Mouse (Mus musculus) right cerebral cortex, postnatal 25 days (tissue): ENCODE measurements around the gene Arl4c.

ENCODE experiments used
- DNase-seq: peaks from one replicate; pipeline ENCODE4 v3.0.0; 2022

Arl4c gene

GRCm38 (mm10) chr1:88701870-88702661, at the start of gene Arl4c:
Gene Arl4c (minus strand): TSS chr1:88702221.
- peak; percentile 85 for DNase-seq

DNA sequence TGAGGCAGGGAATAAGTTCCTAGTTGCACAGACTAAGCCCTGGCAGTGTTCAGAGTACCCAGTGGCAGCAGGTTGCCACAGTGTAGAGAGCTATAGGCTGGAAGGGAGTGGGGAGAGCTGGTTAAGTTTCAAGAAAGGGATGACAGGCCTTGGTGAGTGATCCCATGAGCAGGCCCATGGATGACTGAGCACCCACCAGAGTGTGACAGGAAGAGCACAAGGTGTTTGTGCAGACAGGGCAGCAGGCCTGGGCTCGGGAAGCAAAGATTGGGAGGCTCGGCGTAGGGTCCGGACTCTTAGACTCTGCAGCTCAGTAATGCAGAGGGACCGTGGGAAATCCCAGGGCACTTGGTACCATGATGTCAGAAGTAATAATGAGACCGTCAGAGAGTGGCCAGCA, 49.3 kb upstream of the Arl4c start:
- DNase-seq, result no peak

DNA sequence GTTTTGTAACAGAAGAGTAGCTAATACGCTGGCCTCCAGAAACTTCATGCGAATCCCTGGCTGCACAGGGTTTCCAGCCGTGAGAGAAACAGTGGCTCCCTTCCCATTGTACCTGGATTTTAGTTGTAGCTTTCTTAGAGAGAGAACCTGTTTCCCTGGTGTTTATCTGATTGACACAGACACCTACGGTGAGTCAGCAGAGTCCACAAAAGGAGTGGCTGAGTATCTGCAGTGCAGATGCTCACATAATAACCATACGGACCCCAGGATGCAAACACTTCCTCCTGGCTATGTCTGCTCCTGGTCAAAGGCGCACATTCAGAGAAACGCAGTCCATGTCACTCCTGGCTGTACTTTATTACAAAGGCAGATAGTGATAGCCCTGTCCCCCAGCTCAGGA, 48.6 kb upstream of the Arl4c start:
- DNase-seq, result no peak

DNA sequence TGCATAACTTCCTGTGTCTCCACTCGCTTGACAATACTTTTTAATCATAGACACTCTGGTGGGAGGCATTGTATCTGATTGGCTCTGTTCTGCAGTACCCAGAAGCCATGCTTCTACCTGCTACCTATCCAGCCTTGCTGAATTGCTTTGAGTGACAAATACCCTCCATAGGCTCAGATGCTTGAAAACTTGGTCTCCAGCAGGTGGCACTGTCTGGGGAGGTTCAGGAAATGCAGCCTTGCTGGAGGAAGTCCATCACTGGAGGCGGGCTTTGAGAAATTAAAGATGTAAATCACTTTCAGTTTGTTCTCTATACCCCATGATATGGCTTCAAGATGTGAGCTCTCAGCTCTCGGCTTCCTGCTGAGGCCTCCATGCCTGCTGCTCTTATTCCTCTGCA, 48.1 kb upstream of the Arl4c start:
- DNase-seq, result no peak

- DNase-seq, result no peak
These were observed 47.1 kb upstream of the Arl4c start for GRCm38 (mm10) chr1:88749106-88749505.

DNA sequence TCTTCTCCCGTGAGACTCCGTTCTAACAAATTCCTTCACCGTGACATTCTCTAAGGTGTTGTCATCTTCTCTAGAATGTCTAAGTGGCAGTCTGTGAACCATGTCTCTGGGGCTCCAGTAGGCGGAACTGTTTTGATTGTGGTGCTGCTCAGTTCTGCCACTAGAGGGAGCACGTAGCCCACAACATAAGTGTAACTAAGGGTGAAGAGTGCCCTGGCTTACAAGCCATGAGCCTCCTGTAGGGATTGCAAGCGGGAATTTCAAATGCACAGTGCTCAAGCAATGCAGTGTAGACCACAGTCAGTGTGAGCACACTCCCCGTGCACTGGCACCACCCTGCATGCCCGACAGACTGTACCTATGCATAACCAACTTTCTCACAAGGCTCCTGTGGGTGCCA, 43.2 kb upstream of the Arl4c start:
- DNase-seq, result peak; percentile 72

GRCm38 (mm10) chr1:88744261-88744660, 42.2 kb upstream of the Arl4c start:
- DNase-seq, result no peak

- peak; percentile 42 for DNase-seq
These were observed 40.4 kb upstream of the Arl4c start for GRCm38 (mm10) chr1:88742372-88742771.

DNA sequence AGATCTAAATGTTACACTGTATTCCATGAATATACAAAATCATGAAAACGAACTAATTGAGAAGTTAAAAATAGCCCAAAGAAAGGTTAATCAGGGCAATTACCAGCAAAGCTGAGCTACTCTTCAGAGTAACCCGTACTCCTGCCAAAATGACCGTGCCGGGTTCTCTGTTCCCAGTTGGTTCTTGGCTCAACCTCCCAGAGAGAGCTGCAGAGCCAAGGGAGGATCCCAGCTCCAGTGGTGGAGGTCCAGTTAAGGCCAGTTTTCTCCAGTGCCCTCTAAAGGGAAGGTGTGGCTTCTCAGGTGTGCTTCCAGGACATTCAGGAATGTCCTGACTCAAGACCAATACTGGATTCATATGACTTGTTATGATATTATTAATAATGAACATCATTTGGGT, 37.5 kb upstream of the Arl4c start:
- no peak for DNase-seq

DNA sequence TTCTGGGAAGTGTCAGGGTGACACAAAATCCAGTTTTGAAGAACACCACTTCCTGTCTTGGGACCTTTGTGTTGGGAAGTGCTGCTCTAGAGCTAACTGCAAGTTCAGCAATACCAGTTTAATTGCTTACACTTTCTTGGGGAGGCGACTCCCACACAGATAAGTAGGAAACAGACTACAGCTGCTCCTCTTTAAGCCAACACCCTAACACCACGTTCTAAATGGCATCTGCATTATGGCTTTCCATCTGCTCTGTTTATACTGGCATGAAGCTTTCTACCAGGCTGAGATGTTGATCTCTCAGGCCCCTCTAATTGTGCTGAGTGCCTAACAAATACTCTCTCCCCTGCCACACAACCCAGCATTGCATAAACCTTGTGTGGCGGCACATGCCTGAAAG, 36.9 kb upstream of the Arl4c start:
- DNase-seq, result no peak

- no peak for DNase-seq
These were observed 27.5 kb upstream of the Arl4c start for GRCm38 (mm10) chr1:88729496-88729895.

- no peak for DNase-seq
These were observed 25.3 kb upstream of the Arl4c start for GRCm38 (mm10) chr1:88727369-88727768.

DNA sequence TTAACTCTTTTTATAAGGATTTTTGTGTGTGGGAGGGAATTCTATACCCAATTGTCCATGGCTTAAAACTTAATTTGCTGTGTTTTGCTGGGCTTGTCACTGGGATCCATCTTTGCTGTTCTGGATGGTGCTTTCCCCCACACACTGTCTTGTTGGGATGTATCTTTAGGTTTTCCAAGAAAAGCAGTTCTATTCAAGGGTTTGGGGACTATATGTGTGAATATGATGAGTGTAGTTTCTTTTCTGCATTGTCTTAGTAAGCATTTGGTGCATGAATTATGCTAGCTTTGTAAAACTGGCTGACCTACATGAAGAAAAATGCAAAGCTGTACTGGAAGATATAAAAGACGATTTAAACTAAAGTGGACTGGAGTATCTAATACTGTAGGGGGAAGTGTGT, 23.7 kb upstream of the Arl4c start:
- DNase-seq, result no peak

- DNase-seq, result no peak
These were observed 18.7 kb upstream of the Arl4c start for GRCm38 (mm10) chr1:88720626-88721229.

GRCm38 (mm10) chr1:88718563-88718962, 16.5 kb upstream of the Arl4c start:
- DNase-seq, result peak; percentile 50

DNA sequence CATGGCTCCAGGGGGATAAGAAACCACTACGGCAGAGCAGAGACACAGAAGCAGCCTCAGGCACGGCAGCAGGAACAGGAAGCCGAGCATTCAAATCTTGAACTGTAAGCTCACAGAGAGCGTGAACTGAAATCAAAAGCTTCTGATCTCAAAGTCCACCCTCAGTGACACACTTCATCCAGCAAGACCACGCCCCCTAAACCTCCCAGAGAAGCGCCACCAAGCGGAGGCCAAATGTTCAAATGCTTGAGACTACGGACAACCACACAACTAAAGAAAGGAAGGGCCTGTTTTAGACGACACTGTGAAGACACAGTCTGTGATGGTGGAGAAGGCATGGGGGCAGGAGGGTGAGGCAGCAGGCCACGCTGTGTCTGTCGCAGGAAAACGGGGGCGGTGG, 15.7 kb upstream of the Arl4c start:
- no peak for DNase-seq

DNA sequence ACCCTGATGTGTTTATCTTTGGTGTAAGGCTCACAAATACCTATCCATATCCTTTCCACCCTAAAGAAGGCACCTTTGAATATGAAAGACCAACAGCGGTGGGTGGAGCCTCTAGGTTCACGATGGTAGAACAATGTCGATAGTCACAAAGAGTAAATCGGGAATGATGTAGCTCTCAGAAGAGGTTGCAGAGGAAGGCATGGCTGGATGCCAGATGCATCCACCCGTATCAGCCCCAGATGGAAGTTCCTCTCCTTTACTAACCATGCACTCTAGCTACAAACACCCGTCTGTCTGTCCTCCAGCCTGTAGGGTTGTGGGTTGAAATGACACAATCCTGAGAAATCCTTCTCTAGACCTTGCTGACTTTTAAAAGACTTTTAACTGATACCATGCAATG, 10.0 kb upstream of the Arl4c start:
- no peak for DNase-seq

DNA sequence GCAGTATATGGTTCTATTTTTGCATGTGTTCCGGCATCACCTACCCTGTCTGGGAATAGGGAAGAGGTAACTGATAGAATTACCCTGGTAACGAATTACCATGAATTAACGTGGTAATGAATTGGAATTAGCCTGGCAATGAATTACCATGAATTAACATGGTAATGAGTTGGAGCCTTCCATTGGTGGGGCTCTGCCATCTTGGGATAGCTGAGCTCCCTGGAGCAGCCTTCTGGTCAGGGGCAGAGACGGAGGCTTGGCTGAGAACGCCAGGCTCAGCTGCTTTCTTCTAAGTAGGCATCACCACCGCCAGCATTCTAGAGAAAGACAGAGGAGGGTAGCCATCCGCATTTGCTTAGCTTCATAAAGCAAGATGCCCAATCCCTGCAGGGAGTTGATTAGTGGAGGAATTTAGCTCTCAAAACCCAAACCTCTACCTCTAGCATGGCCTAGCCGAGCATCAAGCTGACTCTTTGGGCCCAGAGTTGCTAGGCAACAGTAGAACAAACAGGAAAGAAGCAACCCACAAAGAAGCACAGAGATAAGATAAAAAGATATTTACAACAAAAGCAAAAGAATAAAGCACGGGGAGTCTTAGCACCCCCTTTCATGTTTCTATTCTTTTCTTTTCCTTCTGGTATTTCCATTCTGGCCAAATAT, 6.8 kb upstream of the Arl4c start:
- no peak for DNase-seq

DNA sequence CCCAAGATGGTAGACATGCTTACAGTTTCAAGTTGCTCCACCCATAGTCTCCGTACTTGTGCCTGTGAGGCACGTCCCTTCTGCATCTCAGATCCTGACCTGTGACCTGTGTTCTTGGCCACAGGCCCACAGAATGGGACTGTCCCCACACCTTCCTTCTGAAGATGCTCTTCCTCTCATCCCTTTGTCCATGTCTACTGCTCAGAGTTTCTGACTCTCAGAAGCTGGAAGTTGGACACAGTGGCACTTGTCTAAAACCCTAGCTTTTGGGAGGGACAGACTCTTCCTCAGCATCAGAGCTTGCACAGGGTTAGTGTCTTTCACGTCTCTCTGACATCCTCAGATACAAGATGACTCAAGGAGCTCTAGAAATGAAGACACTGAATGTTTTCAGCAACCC, 6.2 kb upstream of the Arl4c start:
- no peak for DNase-seq

DNA sequence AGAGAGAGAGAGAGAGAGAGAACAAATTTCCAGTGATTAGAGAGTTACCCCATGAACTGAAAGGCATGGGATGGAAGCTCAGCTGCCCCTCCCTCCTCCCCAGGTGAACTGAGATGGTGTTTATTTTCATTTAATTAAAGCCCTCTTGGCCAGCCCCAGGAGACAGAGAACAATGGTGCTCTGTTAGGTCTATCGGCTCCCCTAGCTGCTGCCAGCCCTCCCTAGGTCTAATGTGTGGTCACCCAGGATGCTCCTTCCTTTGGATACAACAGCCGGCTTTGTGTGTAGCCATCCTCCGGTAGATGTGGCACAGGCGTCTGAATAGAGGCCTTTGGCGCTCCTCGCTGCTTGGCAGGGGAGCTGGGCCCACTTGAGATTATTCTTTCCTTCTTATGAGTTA, 5.5 kb upstream of the Arl4c start:
- DNase-seq, result no peak

- peak; percentile 90 for DNase-seq
These were observed 3.8 kb upstream of the Arl4c start for GRCm38 (mm10) chr1:88705799-88706198.

DNA sequence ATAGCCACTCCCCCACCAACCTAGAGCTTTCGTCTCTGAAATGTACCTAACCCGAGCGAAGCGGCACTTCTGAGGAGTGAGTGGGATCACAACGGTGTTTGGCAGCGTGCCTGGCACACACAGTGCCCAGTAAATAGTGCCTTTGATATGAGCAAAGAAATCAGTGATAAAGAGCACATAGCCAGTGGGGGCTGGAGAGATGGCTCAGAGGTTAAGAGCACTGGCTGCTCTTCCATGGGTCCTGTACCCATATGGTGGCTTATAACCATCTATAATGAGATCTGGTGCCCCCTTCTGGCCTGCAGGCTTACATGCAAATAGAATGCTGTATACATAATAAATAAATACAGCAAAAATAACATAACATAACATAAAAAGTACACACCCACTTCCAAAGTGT, 3.0 kb upstream of the Arl4c start:
- no peak for DNase-seq

DNA sequence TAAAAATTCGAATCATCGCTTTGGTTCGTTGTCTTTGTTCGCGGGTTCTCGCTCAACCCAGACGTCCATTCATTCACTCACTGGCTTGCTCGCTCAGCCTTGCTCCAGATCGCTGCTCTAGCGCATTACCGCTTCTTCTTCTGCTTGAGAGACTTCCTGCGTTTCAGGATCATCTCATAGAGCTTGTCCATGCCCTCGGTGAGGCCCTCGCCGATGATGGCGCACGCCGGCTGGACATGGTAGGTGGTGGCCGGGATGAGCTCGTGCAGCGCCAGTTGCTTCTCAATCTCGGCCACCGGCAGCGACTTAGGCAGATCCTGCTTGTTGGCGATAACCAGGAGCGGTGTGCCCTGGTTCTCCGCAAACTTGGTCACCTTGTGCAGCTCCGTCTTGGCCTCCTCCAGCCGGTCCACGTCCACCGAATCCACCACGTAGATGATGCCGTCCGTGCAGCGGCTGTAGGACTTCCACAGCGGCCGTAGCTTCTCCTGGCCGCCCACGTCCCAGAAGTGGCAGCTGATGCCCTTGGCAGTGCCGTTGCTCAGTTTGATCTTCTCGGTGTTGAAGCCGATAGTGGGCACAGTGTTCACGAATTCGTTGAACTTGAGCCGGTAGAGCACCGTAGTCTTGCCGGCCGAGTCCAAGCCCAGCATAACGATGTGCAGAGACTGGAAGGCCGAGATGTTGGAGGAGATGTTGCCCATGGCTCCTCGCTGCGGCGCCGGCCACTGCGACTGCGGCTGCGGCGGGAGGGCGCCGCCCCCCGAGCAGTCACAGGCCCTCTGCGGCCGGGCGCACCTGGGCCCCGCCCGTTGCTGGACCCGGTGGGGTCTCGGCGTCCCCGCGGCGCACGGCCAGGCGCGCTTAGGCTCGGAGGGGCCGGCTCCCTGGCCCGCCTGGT, 810 bp downstream of the Arl4c start:
- DNase-seq, result peak; percentile 74
